Mouse (Mus musculus) CH12.LX (cell line): ENCODE data around the gene Hexim2. TPM values are rescaled to one million over a fixed set of nuclear protein-coding genes. Genes with fewer than 3 reads are reported as not detected.

Experiments
- DNase-seq: peaks from one replicate; pipeline ENCODE4 v3.0.0-alpha.2; 2013; ENCODE audit errors: extremely low read depth
- H3K27ac ChIP-seq: 2 replicates; pipeline ENCODE4 v1.5.1; 2012; ENCODE audit warnings: low read depth, mild to moderate bottlenecking, control low read depth, moderate library complexity; ENCODE audit not compliant: insufficient read depth
- H3K27me3 ChIP-seq: replicated peaks from 2 replicates; pipeline ENCODE3; 2012; ENCODE audit warnings: inconsistent platforms
- H3K36me3 ChIP-seq, 2 experiments: replicated peaks in 1 of 2; 2 replicates each; pipeline versions ENCODE3 to v1.6.1; 2012; ENCODE audit warnings: inconsistent platforms in 1 of 2, low read length in 1 of 2, mild to moderate bottlenecking in 1 of 2, mixed read lengths in 1 of 2, moderate library complexity in 1 of 2; ENCODE audit not compliant: control insufficient read depth in 1 of 2, insufficient read depth in 1 of 2
- H3K4me1 ChIP-seq, 2 experiments: 2 replicates each; pipeline ENCODE4 v1.6.1; 2012; ENCODE audit warnings: inconsistent platforms in 1 of 2, moderate library complexity in 1 of 2; ENCODE audit not compliant: insufficient read depth in 2 of 2, control insufficient read depth in 1 of 2
- H3K4me2 ChIP-seq: 2 replicates; pipeline ENCODE4 v1.6.1; 2012; ENCODE audit warnings: low read depth, mild to moderate bottlenecking, control low read depth; ENCODE audit not compliant: poor library complexity, insufficient read depth, severe bottlenecking
- H3K4me3 ChIP-seq, 3 experiments: fragments of 150-350 bp in 1 of 3; sonication (generic) in 1 of 3; replicated peaks in 1 of 3; 2 replicates each; pipeline versions ENCODE3 to v1.5.1; 2011 to 2012; ENCODE audit warnings: low read depth in 2 of 3, low read length in 2 of 3, mild to moderate bottlenecking in 2 of 3, moderate library complexity in 2 of 3, control low read depth in 1 of 3, improper control_type of control experiment in 1 of 3, inconsistent platforms in 1 of 3, mixed read lengths in 1 of 3; ENCODE audit not compliant: poor library complexity in 1 of 3
- H3K79me2 ChIP-seq: replicated peaks from 2 replicates; pipeline ENCODE4 v1.6.1; 2012; ENCODE audit warnings: mild to moderate bottlenecking, moderate library complexity; ENCODE audit not compliant: control insufficient read depth, poor library complexity, insufficient read depth, severe bottlenecking; ENCODE audit errors: extremely low read depth
- H3K9ac ChIP-seq: 2 replicates; pipeline ENCODE4 v1.6.1; 2012; ENCODE audit warnings: low read depth, mild to moderate bottlenecking, control low read depth, moderate library complexity; ENCODE audit not compliant: insufficient read depth
- H3K9me3 ChIP-seq: replicated peaks from 2 replicates; pipeline ENCODE3; 2012; ENCODE audit warnings: low read length, inconsistent platforms, mixed read lengths
- CTCF ChIP-seq, 2 experiments: IDR thresholded peaks in 1 of 2; conservative IDR thresholded peaks in 1 of 2; 2 replicates each; pipeline ENCODE4 v1.5.1; 2011 to 2012; ENCODE audit warnings: low read depth in 2 of 2, low read length in 2 of 2, improper control_type of control experiment in 1 of 2, inconsistent platforms in 1 of 2, mild to moderate bottlenecking in 1 of 2, moderate library complexity in 1 of 2
- EP300 ChIP-seq: IDR thresholded peaks from 2 replicates; pipeline ENCODE4 v1.6.1; 2011; ENCODE audit warnings: low read length, improper control_type of control experiment
- HCFC1 ChIP-seq: IDR thresholded peaks from 2 replicates; pipeline ENCODE4 v1.6.1; 2012; ENCODE audit warnings: low read depth, mild to moderate bottlenecking, inconsistent platforms, low read length, improper control_type of control experiment
- IRF4 ChIP-seq: IDR thresholded peaks from 2 replicates; pipeline ENCODE4 v1.6.1; 2014; ENCODE audit warnings: low read depth, mild to moderate bottlenecking, inconsistent platforms, low read length, improper control_type of control experiment
- KAT2A ChIP-seq: IDR thresholded peaks from 2 replicates; pipeline ENCODE4 v1.6.1; 2012; ENCODE audit warnings: low read length, improper control_type of control experiment, inconsistent platforms; ENCODE audit not compliant: insufficient replicate concordance
- MAFK ChIP-seq: IDR thresholded peaks from 2 replicates; pipeline ENCODE4 v1.6.1; 2011; ENCODE audit warnings: low read length, improper control_type of control experiment; ENCODE audit not compliant: insufficient replicate concordance
- MAX ChIP-seq: IDR thresholded peaks from 2 replicates; pipeline ENCODE4 v1.6.1; 2011; ENCODE audit warnings: low read length, improper control_type of control experiment
- MAZ ChIP-seq: IDR thresholded peaks from 2 replicates; pipeline ENCODE4 v1.6.1; 2012; ENCODE audit warnings: low read depth, mild to moderate bottlenecking, inconsistent platforms, low read length, improper control_type of control experiment, moderate library complexity
- MEF2A ChIP-seq: IDR thresholded peaks from 2 replicates; pipeline ENCODE4 v1.6.1; 2014; ENCODE audit warnings: low read depth, mild to moderate bottlenecking, inconsistent platforms, low read length, improper control_type of control experiment, borderline replicate concordance
- MXI1 ChIP-seq: IDR thresholded peaks from 2 replicates; pipeline ENCODE4 v1.6.1; 2011; ENCODE audit warnings: mild to moderate bottlenecking, low read depth, low read length, improper control_type of control experiment
- MYC ChIP-seq: IDR thresholded peaks from 2 replicates; pipeline ENCODE4 v1.6.1; 2011; ENCODE audit warnings: low read depth, mild to moderate bottlenecking, improper control_type of control experiment, low read length
- PAX5 ChIP-seq: IDR thresholded peaks from 2 replicates; pipeline ENCODE4 v1.6.1; 2012; ENCODE audit warnings: low read length, inconsistent platforms, mixed read lengths
- POLR2A ChIP-seq: IDR thresholded peaks from 2 replicates; pipeline ENCODE4 v1.6.1; 2011; ENCODE audit warnings: low read depth, mild to moderate bottlenecking, improper control_type of control experiment, low read length
- POLR2AphosphoS2 ChIP-seq: IDR thresholded peaks from 2 replicates; pipeline ENCODE4 v1.6.1; 2011; ENCODE audit warnings: low read depth, low read length, improper control_type of control experiment
- RCOR1 ChIP-seq: conservative IDR thresholded peaks from 2 replicates; pipeline ENCODE4 v1.6.1; 2012; ENCODE audit warnings: low read depth, mild to moderate bottlenecking, inconsistent platforms, low read length, improper control_type of control experiment
- SIN3A ChIP-seq: IDR thresholded peaks from 2 replicates; pipeline ENCODE4 v1.6.1; 2012; ENCODE audit warnings: low read length, improper control_type of control experiment, inconsistent platforms
- TBP ChIP-seq: conservative IDR thresholded peaks from 2 replicates; pipeline ENCODE4 v1.6.1; 2011; ENCODE audit warnings: low read depth, low read length, improper control_type of control experiment
- TCF12 ChIP-seq: IDR thresholded peaks from 2 replicates; pipeline ENCODE4 v1.6.1; 2014; ENCODE audit warnings: low read depth, mild to moderate bottlenecking, inconsistent platforms, low read length, improper control_type of control experiment
- UBTF ChIP-seq: IDR thresholded peaks from 2 replicates; pipeline ENCODE4 v1.6.1; 2012; ENCODE audit warnings: low read depth, mild to moderate bottlenecking, inconsistent platforms, low read length, improper control_type of control experiment, moderate library complexity
- USF1 ChIP-seq: IDR thresholded peaks from 2 replicates; pipeline ENCODE4 v1.6.1; 2014; ENCODE audit warnings: low read depth, mild to moderate bottlenecking, inconsistent platforms, low read length, improper control_type of control experiment
- USF2 ChIP-seq: conservative IDR thresholded peaks from 2 replicates; pipeline ENCODE4 v1.6.1; 2011; ENCODE audit warnings: low read depth, low read length, improper control_type of control experiment
- ZC3H11A ChIP-seq: IDR thresholded peaks from 2 replicates; pipeline ENCODE4 v1.6.1; 2012; ENCODE audit warnings: low read depth, mild to moderate bottlenecking, inconsistent platforms, low read length, improper control_type of control experiment
- ZKSCAN1 ChIP-seq: IDR thresholded peaks from 2 replicates; pipeline ENCODE4 v1.6.1; 2012; ENCODE audit warnings: low read depth, inconsistent platforms, low read length, improper control_type of control experiment, borderline replicate concordance
- ZNF384 ChIP-seq: IDR thresholded peaks from 2 replicates; pipeline ENCODE4 v1.6.1; 2012; ENCODE audit warnings: low read depth, low read length, improper control_type of control experiment, inconsistent platforms
- dilution Hi-C: fragments of 300-500 bp; cut with MboI; formaldehyde crosslinking; loops from 2 replicates; pipeline ENCODE4 v1.14.3; 2020; ENCODE audit warnings: low sequenced_read_pairs; ENCODE audit not compliant: extremely low pct_unique_long_range_greater_than_20kb, extremely low pct_ligation_motif_present
- in situ Hi-C: fragments of 300-500 bp; cut with MboI; formaldehyde crosslinking; loops from 3 replicates; pipeline ENCODE4 v1.14.3; 2019; ENCODE audit warnings: low sequenced_read_pairs, low pct_ligation_motif_present, low pct_unique_long_range_greater_than_20kb, mixed read lengths
- polyA plus RNA-seq: library from polyadenylated mRNA; unstranded; fragments of >175 nt; gene quantifications from 2 replicates; pipeline ENCODE4 v1.2.1, GENCODE M21; 2012; ENCODE audit warnings: low read depth; ENCODE audit not compliant: insufficient read length
- total RNA-seq, 2 experiments: library from RNA; depleted of rRNA; stranded (reverse); fragments of 300-350 nt in 1 of 2; fragments of >200 nt in 1 of 2; gene quantifications; 2 replicates each; pipeline ENCODE4 v1.2.3; 2012 to 2014

The Hexim2 gene
- total and polyA plus RNA-seq, 3 experiments = 27.0 to 33.3 (median 28.8) TPM

GRCm38 (mm10) chr11:103104469-103104868, 27.8 kb upstream of the Hexim2 start:
- DNase-seq = peak; percentile 82
- in situ Hi-C loops = loop anchor here (5.0 kb wide), 2 partner anchors 53 to 223 kb away; no protein-coding TSS in a partner anchor
- TF ChIP-seq MEF2A = no peak
- no peak for TF ChIP-seq CTCF (conservative IDR thresholded peaks at IDR 0.05 in 1 of 2, IDR thresholded peaks at IDR 0.05 in 1 of 2; ENCODE audit: low read depth in 2 of 2, low read length in 2 of 2)
- no peak for TF ChIP-seq EP300
- no peak for TF ChIP-seq ZKSCAN1
- no peak for TF ChIP-seq PAX5
- TF ChIP-seq ZC3H11A = no peak
- no peak for TF ChIP-seq UBTF
- no peak for TF ChIP-seq MAFK
- TF ChIP-seq MYC = no peak
- no peak for TF ChIP-seq TCF12
- TF ChIP-seq TBP = no peak
- peak; percentile 63; the same call in 1 of the 2 replicates for TF ChIP-seq SIN3A
- no peak for TF ChIP-seq POLR2AphosphoS2
- TF ChIP-seq IRF4 = 0 out of 2 replicates have a peak, but pooled peaks have one; percentile 7
- no peak for TF ChIP-seq ZNF384
- no peak for TF ChIP-seq RCOR1
- no peak for TF ChIP-seq POLR2A
- no peak for TF ChIP-seq KAT2A
- TF ChIP-seq MAX = no peak
- peak; percentile 62 for TF ChIP-seq HCFC1
- no peak for TF ChIP-seq MXI1
- TF ChIP-seq USF2 = no peak
- no peak for TF ChIP-seq USF1
- TF ChIP-seq MAZ = no peak
- dilution Hi-C loops = no loop called here
- H3K79me2 ChIP-seq = peaks cover 26% of the 10 kb centered on the region
- H3K27me3 ChIP-seq = peaks cover 6% of the 10 kb centered on the region
- peak overlapping the region; percentile 54 for H3K4me2 ChIP-seq
- peaks cover 25 to 60% of the 10 kb centered on the region in 2 experiments for H3K4me1 ChIP-seq
- peaks cover 28 to 50% of the 10 kb centered on the region in 2 experiments for H3K36me3 ChIP-seq
- peak overlapping the region; percentile 38; the same call in 1 of the 2 replicates for H3K27ac ChIP-seq
- H3K4me3 ChIP-seq = peak overlapping the region in 2 of 3 experiments; percentile 24 to 61
- H3K9me3 ChIP-seq = no peaks in the 10 kb centered on the region
- H3K9ac ChIP-seq = peak overlapping the region; percentile 73; the same call in 1 of the 2 replicates
